Mouse (Mus musculus) intestine, embryonic 16.5 days (tissue): ENCODE measurements around the gene Zfp639. TPM values are rescaled to one million over a fixed set of nuclear protein-coding genes. Genes with fewer than 3 reads are reported as not detected.

Experiments
- ATAC-seq: fragments of 200-750 bp; cut with Nextera tagmentation; 2 replicates; pipeline ENCODE4 v1.8.0; 2017; ENCODE audit warnings: moderate TSS enrichment, moderate library complexity
- H3K27ac ChIP-seq: fragments of 300-500 bp; sonication (generic); 2 replicates; pipeline ENCODE4 v1.5.1; 2014; ENCODE audit warnings: mild to moderate bottlenecking, low read length
- H3K27me3 ChIP-seq: fragments of 300-500 bp; sonication (generic); replicated peaks from 2 replicates; pipeline ENCODE4 v1.6.1; 2014; ENCODE audit warnings: low read length, control low read depth, mixed read lengths; ENCODE audit not compliant: control insufficient read depth, insufficient read depth
- H3K36me3 ChIP-seq: fragments of 300-500 bp; sonication (generic); 2 replicates; pipeline ENCODE4 v1.6.1; 2014; ENCODE audit warnings: low read length, control low read depth; ENCODE audit not compliant: control insufficient read depth, insufficient read depth
- H3K4me1 ChIP-seq: fragments of 300-500 bp; sonication (generic); 2 replicates; pipeline ENCODE4 v1.6.1; 2014; ENCODE audit warnings: low read length, control low read depth, mixed read lengths; ENCODE audit not compliant: control insufficient read depth, insufficient read depth
- H3K4me2 ChIP-seq: fragments of 300-500 bp; sonication (generic); 2 replicates; pipeline ENCODE4 v1.6.1; 2014; ENCODE audit warnings: low read depth, low read length, control low read depth
- H3K4me3 ChIP-seq: fragments of 300-500 bp; sonication (generic); 2 replicates; pipeline ENCODE4 v1.5.1; 2014; ENCODE audit warnings: mild to moderate bottlenecking, low read length
- H3K9ac ChIP-seq: fragments of 300-500 bp; sonication (generic); 2 replicates; pipeline ENCODE4 v1.6.1; 2014; ENCODE audit warnings: low read depth, low read length
- H3K9me3 ChIP-seq: fragments of 300-500 bp; sonication (generic); 2 replicates; pipeline ENCODE4 v1.6.1; 2016; ENCODE audit warnings: low read length, control low read depth; ENCODE audit not compliant: control insufficient read depth
- WGBS: fragments of 180-500 bp; shearing (Covaris S2); extraction: QIAGEN DNeasy Blood & Tissue Kit; methylation state at CpG from one replicate; pipeline ENCODE4 v1.1.7; 2014; 5-methylcytosine and 5-hydroxymethylcytosine counted together
- polyA plus RNA-seq: library from polyadenylated mRNA; unstranded; fragments of >200 nt; fragmentation: Nextera tagmentation; extraction: Ambion mirVana; gene quantifications from 2 replicates; pipeline ENCODE4 v1.2.1, GENCODE M21; 2015

The Zfp639 gene
- polyA plus RNA-seq, 1 experiment from 2014 or later, result 27.8 TPM

GRCm38 (mm10) chr3:32527181-32527580 is 17.1 kb downstream of the Zfp639 start:
- H3K36me3 ChIP-seq, result 0 out of 2 replicates have a peak, but pooled peaks cover 2% of the 10 kb centered on the region
- H3K4me2 ChIP-seq, result no peak overlapping the region
- no peaks in the 10 kb centered on the region for H3K4me1 ChIP-seq
- no peak overlapping the region for H3K9ac ChIP-seq
- no peak for ATAC-seq
- H3K27me3 ChIP-seq, result no peaks in the 10 kb centered on the region
- H3K9me3 ChIP-seq, result 0 out of 2 replicates have a peak, but pooled peaks cover 6% of the 10 kb centered on the region
- no peak overlapping the region for H3K27ac ChIP-seq
- 87% methylated on average over 4 of the region's 4 CpGs for WGBS
- no peak overlapping the region for H3K4me3 ChIP-seq

GRCm38 (mm10) chr3:32529303-32529898 is 19.3 kb downstream of the Zfp639 start, which contains the start of gene Mfn1:
Gene Mfn1, plus strand, starts transcription at chr3:32529465.
- WGBS, result under 1% methylated on average over 45 of the region's 47 CpGs

GRCm38 (mm10) chr3:32530041-32530440 is 20.0 kb downstream of the Zfp639 start:
- Histone ChIP-seq H3K4me1 (no peaks in the 10 kb centered on the region), H3K27ac (no peak overlapping the region), H3K27me3 (no peaks in the 10 kb centered on the region), H3K36me3 (peaks cover 4% of the 10 kb centered on the region; the same call in 1 of the 2 replicates), H3K4me3 (peak overlapping the region; percentile 90), H3K9ac (peak overlapping the region; percentile 91), H3K4me2 (peak overlapping the region; percentile 55), H3K9me3 (0 out of 2 replicates have a peak, but pooled peaks cover 6% of the 10 kb centered on the region)
- 16% methylated on average over 5 of the region's 5 CpGs for WGBS
- no peak for ATAC-seq

More at GRCm38 (mm10) chr3:32529303-32529898, 19.3 kb downstream of the Zfp639 start, which contains the start of gene Mfn1:
- H3K4me1 ChIP-seq, result no peaks in the 10 kb centered on the region
- ATAC-seq, result peak; percentile 99
- no peaks in the 10 kb centered on the region for H3K27me3 ChIP-seq
- H3K9ac ChIP-seq, result peak within 1 kb of the TSS; percentile 91
- 0 out of 2 replicates have a peak, but pooled peaks cover 6% of the 10 kb centered on the region for H3K9me3 ChIP-seq
- peak within 1 kb of the TSS; percentile 78 for H3K27ac ChIP-seq
- H3K4me3 ChIP-seq, result peak within 1 kb of the TSS; percentile 90
- peak within 1 kb of the TSS; percentile 55 for H3K4me2 ChIP-seq
- peaks cover 3% of the 10 kb centered on the region; the same call in 1 of the 2 replicates for H3K36me3 ChIP-seq

GRCm38 (mm10) chr3:32535692-32536091 is 25.6 kb downstream of the Zfp639 start:
- ATAC-seq, result no peak
- Histone ChIP-seq H3K9ac (no peak overlapping the region), H3K27me3 (no peaks in the 10 kb centered on the region), H3K4me3 (no peak overlapping the region), H3K36me3 (peaks cover 4% of the 10 kb centered on the region), H3K4me2 (no peak overlapping the region), H3K27ac (no peak overlapping the region), H3K9me3 (no peaks in the 10 kb centered on the region), H3K4me1 (no peaks in the 10 kb centered on the region)
- WGBS, result 63% methylated on average over 1 of the region's 1 CpGs

GRCm38 (mm10) chr3:32537556-32537955 is 27.5 kb downstream of the Zfp639 start:
- H3K36me3 ChIP-seq, result peaks cover 4% of the 10 kb centered on the region
- H3K9me3 ChIP-seq, result no peaks in the 10 kb centered on the region
- WGBS, result 65% methylated on average over 1 of the region's 1 CpGs

GRCm38 (mm10) chr3:32538091-32538490 is 28.0 kb downstream of the Zfp639 start:
- ATAC-seq, result no peak
- no peak overlapping the region for H3K9ac ChIP-seq
- 91% methylated on average over 5 of the region's 5 CpGs for WGBS
- H3K4me1 ChIP-seq, result no peaks in the 10 kb centered on the region
- peaks cover 4% of the 10 kb centered on the region for H3K36me3 ChIP-seq
- no peak overlapping the region for H3K4me3 ChIP-seq
- no peak overlapping the region for H3K4me2 ChIP-seq
- no peaks in the 10 kb centered on the region for H3K9me3 ChIP-seq
- no peak overlapping the region for H3K27ac ChIP-seq
- H3K27me3 ChIP-seq, result no peaks in the 10 kb centered on the region

More at GRCm38 (mm10) chr3:32537556-32537955, 27.5 kb downstream of the Zfp639 start:
- Histone ChIP-seq H3K4me3 (no peak overlapping the region), H3K4me2 (no peak overlapping the region), H3K9ac (no peak overlapping the region), H3K27me3 (no peaks in the 10 kb centered on the region), H3K4me1 (no peaks in the 10 kb centered on the region), H3K27ac (no peak overlapping the region)
- ATAC-seq, result no peak

- Histone ChIP-seq H3K27ac (no peak overlapping the region), H3K27me3 (no peaks in the 10 kb centered on the region), H3K36me3 (no peaks in the 10 kb centered on the region; the same call in 1 of the 2 replicates), H3K4me2 (no peak overlapping the region), H3K9me3 (no peaks in the 10 kb centered on the region), H3K9ac (no peak overlapping the region), H3K4me3 (no peak overlapping the region), H3K4me1 (no peaks in the 10 kb centered on the region)
- no peak for ATAC-seq
- 90% methylated on average over 1 of the region's 1 CpGs for WGBS
Observed at GRCm38 (mm10) chr3:32553061-32553460, 43.0 kb downstream of the Zfp639 start.

GRCm38 (mm10) chr3:32563401-32563800 is 53.3 kb downstream of the Zfp639 start:
- Histone ChIP-seq H3K4me3 (no peak overlapping the region), H3K27ac (no peak overlapping the region), H3K4me1 (no peaks in the 10 kb centered on the region), H3K9me3 (no peaks in the 10 kb centered on the region), H3K27me3 (no peaks in the 10 kb centered on the region), H3K36me3 (peaks cover 11% of the 10 kb centered on the region; the same call in 1 of the 2 replicates), H3K4me2 (no peak overlapping the region), H3K9ac (no peak overlapping the region)
- WGBS, result 92% methylated on average over 6 of the region's 6 CpGs
- no peak for ATAC-seq
